Comparison of ENCODE assay signal across 33 mouse cellular contexts in the genomic region with DNA sequence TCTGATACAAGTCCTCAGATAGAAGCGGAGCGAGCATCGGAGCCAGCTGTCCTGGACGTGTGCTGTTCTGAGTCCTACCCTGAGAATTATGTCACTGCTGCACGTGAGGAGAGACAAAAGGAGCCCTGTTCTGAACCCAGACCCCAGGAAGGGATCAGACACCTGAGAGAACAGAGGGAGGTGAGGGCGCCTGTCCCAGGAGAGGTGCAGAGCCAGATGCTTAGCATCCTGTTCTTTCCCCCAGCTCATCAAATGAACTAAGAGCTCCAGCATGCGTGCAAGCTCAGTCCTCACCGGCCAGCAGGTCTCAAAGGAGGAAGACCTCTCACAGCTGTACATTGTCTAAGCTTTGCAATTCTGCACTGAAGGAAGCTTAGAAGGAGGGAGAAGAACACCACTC.
"Had no signal": no experiment of that assay in that cellular context is flagged by ENCODE, and none has a peak within 500 bp of the region (broad histone marks: within the 10 kb centered on the region; RNA-seq: fewer than 3 reads in every experiment).

No protein-coding gene starts in this region.

- H3K27me3 ChIP-seq: heart, embryonic 15.5 days; hindbrain, embryonic 12.5 days; hindbrain, embryonic 13.5 days; hindbrain, embryonic 15.5 days; intestine, embryonic 15.5 days; kidney, embryonic 15.5 days had no signal

- H3K36me3 ChIP-seq: heart, embryonic 10.5 days; hindbrain, embryonic 10.5 days; hindbrain, embryonic 12.5 days; hindbrain, embryonic 13.5 days; hindbrain, embryonic 15.5 days; kidney, embryonic 15.5 days had no signal

- H3K9ac ChIP-seq: heart, embryonic 12.5 days; heart, embryonic 13.5 days; heart, embryonic 15.5 days; hindbrain, embryonic 12.5 days; hindbrain, embryonic 13.5 days; hindbrain, embryonic 14.5 days; hindbrain, embryonic 15.5 days; intestine, embryonic 15.5 days; kidney, embryonic 15.5 days had no signal

- H3K4me2 ChIP-seq: heart, embryonic 11.5 days; heart, embryonic 12.5 days; heart, embryonic 13.5 days; heart, embryonic 15.5 days; hindbrain, embryonic 12.5 days; hindbrain, embryonic 13.5 days; hindbrain, embryonic 14.5 days; hindbrain, embryonic 15.5 days; intestine, embryonic 15.5 days; kidney, embryonic 15.5 days had no signal

- ATAC-seq: hindbrain, embryonic 16.5 days; hindbrain, postnatal 0 days; inflammation-experienced regulatory T-cells, adult 6 months; intestine, embryonic 15.5 days; intestine, embryonic 16.5 days; intestine, postnatal 0 days had no signal

- H3K9me3 ChIP-seq: heart, embryonic 10.5 days; heart, embryonic 12.5 days; heart, embryonic 13.5 days; heart, embryonic 15.5 days; hindbrain, embryonic 10.5 days; hindbrain, embryonic 12.5 days; hindbrain, embryonic 13.5 days; hindbrain, embryonic 15.5 days; intestine, embryonic 15.5 days; kidney, embryonic 15.5 days had no signal

- H3K4me1 ChIP-seq: heart, embryonic 10.5 days; heart, embryonic 12.5 days; hindbrain, embryonic 10.5 days; kidney, embryonic 15.5 days had no signal

- DNase-seq: heart, postnatal 10 days; heart, postnatal 14 days; heart, postnatal 36 days; heart, postnatal 4 days; kidney, adult 11 months; kidney, adult 2 months; kidney, adult 8-10 months; kidney, adult 9 months; kidney, postnatal 10 days; kidney, postnatal 14 days; kidney, postnatal 25 days; kidney, postnatal 36 days; layer of hippocampus, adult 9-11 months; layer of hippocampus, postnatal 36 days had no signal

- H3K4me3 ChIP-seq: heart, embryonic 10.5 days; heart, embryonic 12.5 days; heart, embryonic 13.5 days; heart, embryonic 15.5 days; hindbrain, embryonic 10.5 days; hindbrain, embryonic 12.5 days; hindbrain, embryonic 13.5 days; hindbrain, embryonic 15.5 days; intestine, embryonic 15.5 days; kidney, embryonic 15.5 days; layer of hippocampus, adult 2 months; left cerebral cortex, adult 2 months had no signal

- H3K27ac ChIP-seq: heart, embryonic 10.5 days; heart, embryonic 13.5 days; heart, embryonic 15.5 days; hindbrain, embryonic 10.5 days; hindbrain, embryonic 12.5 days; hindbrain, embryonic 13.5 days; hindbrain, embryonic 14.5 days; hindbrain, embryonic 15.5 days; hindbrain, postnatal 0 days; intestine, embryonic 15.5 days; kidney, embryonic 15.5 days; layer of hippocampus, adult 2 months; left cerebral cortex, adult 2 months had no signal
